Mouse (Mus musculus) inflammation-experienced regulatory T-cells (primary cell): ENCODE data around the gene Blm. TPM values are rescaled to one million over a fixed set of nuclear protein-coding genes. Genes with fewer than 3 reads are reported as not detected.

Source experiments
- polyA plus RNA-seq, 2 experiments: library from polyadenylated mRNA; unstranded; fragments of 100-300 nt; shearing (Covaris generic); gene quantifications; one replicate each; pipeline ENCODE4 v1.2.1; 2017

Gene Blm
- 1 to 10 TPM; 7.1 to 8.8 TPM for polyA plus RNA-seq

GRCm38 (mm10) chr7:80535009-80535744 is at the start of gene Blm:
Blm (minus strand) TSS chr7:80535119.

DNA sequence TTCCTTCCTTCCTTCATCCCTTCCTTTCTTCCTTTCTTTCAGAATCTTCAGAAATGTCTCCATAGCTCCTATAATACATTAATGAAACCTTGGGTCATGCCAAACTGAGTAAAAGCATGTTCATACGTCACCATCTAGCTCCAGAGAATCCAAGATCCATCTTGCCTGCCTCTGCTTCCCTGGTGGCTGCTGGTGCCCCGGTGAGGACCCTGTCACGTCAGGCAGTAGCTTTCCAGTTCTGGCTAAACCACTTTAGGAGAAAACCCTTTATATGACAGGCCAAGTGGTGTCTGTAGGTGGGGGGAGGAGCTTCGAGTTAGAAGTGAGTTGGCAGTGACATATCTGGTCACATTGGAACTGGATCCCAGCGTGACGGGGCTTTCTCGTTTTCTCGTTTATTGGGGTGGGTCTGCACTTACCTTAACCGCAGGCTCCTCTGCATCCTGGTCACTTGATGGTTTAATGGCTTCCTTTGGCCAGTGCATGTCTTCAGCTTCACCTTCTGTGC is 129.7 kb downstream of the Blm start, which contains the start of gene Furin:
TSS of gene Furin (minus strand) at position 249 of the 508 bp plus-strand sequence.

Other genes with a start within 250 kb of the Blm start
- 10 to 100 TPM in 1 of 2 experiments, 1 to 10 TPM in 1; 7.8 to 12.8 TPM for gene Prc1, start 240.7 kb downstream of the Blm start, polyA plus RNA-seq
- gene Rccd1, start 210.7 kb downstream of the Blm start, polyA plus RNA-seq, result 10 to 100 TPM; 24.7 to 27.3 TPM
- gene Unc45a, start 194.1 kb downstream of the Blm start, polyA plus RNA-seq, result 10 to 100 TPM; 74.5 to 78.7 TPM
- 10 to 100 TPM in 1 of 2 experiments, 1 to 10 TPM in 1; 6.5 to 11.6 TPM for gene Hddc3, start 192.0 kb downstream of the Blm start, polyA plus RNA-seq
- gene Man2a2, start 163.7 kb downstream of the Blm start, polyA plus RNA-seq, result 10 to 100 TPM; 50.0 to 65.1 TPM
- 1 to 10 TPM in 1 of 2 experiments, under 1 TPM in 1; 0.58 to 3.5 TPM for gene Fes, start 147.2 kb downstream of the Blm start, polyA plus RNA-seq
- 10 to 100 TPM; 52.1 to 53.9 TPM for gene Furin, start 129.7 kb downstream of the Blm start, polyA plus RNA-seq
- gene Crtc3, start 153.8 kb upstream of the Blm start, polyA plus RNA-seq, result 10 to 100 TPM; 65.0 to 82.6 TPM